Mouse (Mus musculus) stomach, postnatal 0 days (tissue): Measurements from ENCODE around the gene Ugt1a2.

Source experiments
- CTCF ChIP-seq: IDR thresholded peaks from 2 replicates; pipeline ENCODE4 v1.5.1; 2016; ENCODE audit warnings: antibody characterized with exemption, low read depth, mild to moderate bottlenecking, moderate library complexity
- EP300 ChIP-seq: optimal IDR thresholded peaks from 2 replicates; pipeline ENCODE3; 2016; ENCODE audit warnings: antibody characterized with exemption

- TF ChIP-seq CTCF: no peak
- no peak for TF ChIP-seq EP300
These were observed 5.0 kb downstream of the Ugt1a2 start, which contains the start of gene Dnajb3 for GRCm38 (mm10) chr1:88205294-88205922.
